Mouse (Mus musculus): ENCODE measurements around the gene Mex3b.

Mex3b gene

GRCm38 (mm10) chr7:82866486-82867270, 455 bp upstream of the Mex3b start:
- DNase-seq (ENCODE audit: low spot score in 2 of 2): peak; percentile 89 to 93

DNA sequence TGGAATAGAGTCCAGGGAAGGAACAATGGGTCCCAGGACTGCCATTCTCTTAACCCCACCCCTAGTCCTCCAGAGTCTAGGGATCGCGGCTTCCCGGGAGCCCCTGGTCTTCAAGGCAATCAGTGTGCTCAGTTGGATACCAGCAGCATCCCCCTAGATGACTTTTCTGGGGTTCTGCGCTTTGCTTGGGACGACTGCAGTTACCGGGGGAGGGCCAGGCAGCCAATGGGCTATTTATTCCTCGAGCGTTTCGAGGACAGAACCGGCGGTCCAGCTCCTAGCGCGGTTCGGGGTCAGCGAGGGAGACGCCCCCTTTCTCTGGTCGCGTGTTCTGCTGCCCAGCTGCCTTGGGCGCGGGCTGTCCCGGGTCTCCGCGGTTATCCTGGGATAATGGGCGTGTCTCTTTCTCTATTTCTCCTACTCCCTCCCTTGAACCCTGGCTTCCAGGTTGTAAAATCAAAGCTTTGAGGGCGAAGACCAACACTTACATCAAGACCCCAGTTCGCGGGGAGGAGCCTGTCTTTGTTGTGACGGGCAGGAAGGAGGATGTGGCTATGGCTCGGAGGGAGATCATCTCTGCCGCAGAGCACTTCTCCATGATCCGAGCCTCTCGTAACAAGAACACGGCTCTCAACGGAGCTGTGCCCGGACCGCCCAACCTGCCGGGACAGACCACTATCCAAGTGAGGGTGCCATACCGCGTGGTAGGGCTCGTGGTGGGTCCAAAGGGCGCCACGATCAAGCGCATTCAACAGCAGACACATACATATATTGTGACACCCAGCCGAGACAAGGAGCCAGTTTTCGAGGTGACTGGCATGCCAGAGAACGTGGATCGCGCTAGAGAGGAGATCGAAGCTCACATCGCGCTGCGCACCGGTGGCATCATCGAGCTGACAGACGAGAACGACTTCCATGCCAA, 1.4 kb downstream of the Mex3b start:
- peak; percentile 51 to 54 for DNase-seq (ENCODE audit: low spot score in 2 of 2)

DNA sequence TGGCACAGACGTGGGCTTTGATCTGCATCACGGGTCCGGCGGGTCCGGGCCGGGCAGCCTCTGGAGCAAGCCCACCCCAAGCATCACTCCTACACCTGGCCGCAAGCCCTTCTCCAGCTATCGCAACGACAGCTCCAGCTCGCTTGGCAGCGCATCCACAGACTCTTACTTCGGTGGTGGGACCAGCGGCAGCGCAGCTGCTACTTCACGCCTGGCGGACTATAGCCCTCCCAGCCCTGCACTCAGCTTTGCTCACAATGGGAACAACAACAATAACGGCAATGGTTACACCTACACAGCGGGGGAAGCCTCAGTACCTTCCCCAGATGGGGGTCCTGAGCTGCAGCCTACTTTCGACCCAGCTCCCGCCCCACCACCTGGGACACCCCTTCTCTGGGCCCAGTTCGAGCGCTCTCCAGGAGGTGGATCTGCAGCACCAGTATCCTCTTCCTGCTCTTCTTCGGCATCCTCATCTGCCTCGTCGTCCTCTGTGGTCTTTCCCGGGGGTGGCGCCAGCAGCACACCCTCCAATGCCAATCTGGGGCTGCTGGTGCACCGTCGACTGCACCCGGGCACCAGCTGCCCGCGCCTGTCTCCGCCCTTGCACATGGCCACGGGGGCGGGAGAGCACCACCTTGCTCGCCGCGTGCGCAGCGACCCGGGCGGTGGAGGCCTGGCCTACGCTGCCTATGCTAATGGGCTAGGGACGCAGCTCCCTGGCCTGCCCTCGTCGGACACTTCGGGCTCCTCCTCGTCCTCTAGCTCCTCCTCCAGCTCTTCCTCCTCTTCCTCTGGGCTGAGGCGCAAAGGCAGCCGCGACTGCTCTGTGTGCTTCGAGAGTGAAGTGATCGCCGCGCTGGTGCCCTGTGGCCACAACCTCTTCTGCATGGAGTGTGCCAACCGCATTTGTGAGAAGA, 2.4 kb downstream of the Mex3b start:
- DNase-seq (ENCODE audit: low spot score in 2 of 2): peak; percentile 25 to 41

GRCm38 (mm10) chr7:82870148-82870513, 3.0 kb downstream of the Mex3b start:
- DNase-seq (ENCODE audit: low spot score in 2 of 2): no peak

DNA sequence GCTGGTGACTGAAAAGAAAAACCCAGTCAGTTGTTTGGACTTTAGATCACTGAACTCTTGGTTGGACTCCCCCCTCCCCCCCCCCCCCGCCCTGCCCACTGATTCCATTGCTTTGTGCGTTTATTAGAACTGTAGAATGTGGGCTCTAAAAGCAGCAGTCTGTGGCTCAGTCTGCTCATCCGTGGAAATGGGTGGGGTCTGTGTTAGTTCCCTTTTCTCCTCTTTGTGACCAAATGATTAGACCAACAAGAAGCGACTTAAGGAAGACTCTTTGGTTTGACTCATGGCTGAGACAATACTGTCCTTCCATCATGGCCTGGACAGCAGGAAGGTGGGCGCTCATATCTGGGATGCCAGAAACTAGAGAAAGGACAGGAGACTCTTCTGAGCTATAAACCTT, 9.4 kb downstream of the Mex3b start:
- no peak for DNase-seq (ENCODE audit: low spot score in 2 of 2)

- no peak for DNase-seq (ENCODE audit: low spot score in 2 of 2)
These were observed 12.9 kb downstream of the Mex3b start for GRCm38 (mm10) chr7:82880016-82880415.

DNA sequence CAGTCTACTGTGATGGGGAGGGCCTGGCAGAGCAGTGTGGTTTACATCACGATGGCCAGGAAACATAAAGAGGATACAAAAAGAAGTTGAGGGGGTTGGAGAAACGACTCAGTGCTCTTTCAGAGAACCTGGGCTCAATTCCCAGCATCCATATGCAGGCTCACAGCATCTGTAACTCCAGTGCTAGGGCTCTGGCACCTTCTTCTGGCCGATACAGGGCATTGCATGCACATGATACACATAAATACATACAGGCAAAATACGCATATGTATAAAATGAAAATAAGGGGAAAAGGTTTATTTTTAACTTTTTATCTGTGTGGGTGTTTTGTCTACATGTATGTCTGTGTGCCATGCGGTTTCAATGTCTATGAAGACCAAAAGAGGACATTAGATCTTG, 13.6 kb downstream of the Mex3b start:
- no peak for DNase-seq (ENCODE audit: low spot score in 2 of 2)

GRCm38 (mm10) chr7:82890317-82890850, 23.3 kb downstream of the Mex3b start:
- no peak for DNase-seq (ENCODE audit: low spot score in 2 of 2)

DNA sequence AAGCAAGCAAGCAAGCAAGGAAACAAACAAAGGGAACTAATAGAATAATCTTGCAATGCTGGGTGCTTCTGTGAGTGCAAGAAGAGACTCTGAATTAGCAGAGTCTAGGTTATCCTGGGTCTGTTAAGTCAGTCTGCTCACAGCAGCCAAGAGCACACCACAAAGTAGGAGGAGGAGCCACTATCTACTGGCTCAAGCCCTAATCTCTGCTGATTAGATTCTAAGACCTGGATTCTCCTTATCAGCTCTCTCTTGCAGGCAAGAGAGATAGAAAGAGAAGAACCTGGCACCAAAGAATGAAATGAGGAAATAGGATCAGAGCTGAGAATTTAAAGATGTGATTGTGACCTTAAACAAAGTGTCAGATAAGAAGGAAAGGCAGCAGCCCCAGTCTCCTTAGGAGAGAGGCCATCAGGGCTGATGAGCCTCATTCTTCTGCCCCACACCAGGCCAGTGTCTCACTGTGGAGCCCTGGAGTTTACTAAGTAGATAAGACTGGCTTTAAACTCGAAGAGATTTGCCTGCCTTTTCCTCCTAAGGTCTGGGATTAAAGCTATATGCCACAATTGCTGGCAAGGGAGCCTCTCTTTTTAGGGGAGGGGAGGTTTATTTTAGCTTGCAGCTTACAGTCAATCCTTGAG, 23.9 kb downstream of the Mex3b start:
- DNase-seq (ENCODE audit: low spot score in 2 of 2): no peak

DNA sequence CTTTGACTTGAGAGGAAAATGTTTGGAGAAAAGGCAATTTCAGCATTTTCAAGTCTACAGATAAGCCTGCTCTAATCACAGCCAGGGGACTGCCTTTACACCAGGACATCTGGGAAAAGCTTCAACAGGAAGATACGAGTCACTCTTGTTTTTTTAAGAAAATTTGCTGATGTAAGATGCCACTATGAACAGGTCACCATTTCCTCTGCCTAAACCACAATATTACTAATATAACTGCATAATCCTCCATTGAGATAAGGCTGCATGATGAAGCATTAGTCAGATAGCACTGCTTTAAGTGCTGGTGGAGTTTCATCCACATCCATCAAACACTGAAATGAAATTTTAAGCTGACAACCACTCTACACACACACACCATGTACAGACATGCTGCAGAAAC, 27.2 kb downstream of the Mex3b start:
- no peak for DNase-seq (ENCODE audit: low spot score in 2 of 2)

DNA sequence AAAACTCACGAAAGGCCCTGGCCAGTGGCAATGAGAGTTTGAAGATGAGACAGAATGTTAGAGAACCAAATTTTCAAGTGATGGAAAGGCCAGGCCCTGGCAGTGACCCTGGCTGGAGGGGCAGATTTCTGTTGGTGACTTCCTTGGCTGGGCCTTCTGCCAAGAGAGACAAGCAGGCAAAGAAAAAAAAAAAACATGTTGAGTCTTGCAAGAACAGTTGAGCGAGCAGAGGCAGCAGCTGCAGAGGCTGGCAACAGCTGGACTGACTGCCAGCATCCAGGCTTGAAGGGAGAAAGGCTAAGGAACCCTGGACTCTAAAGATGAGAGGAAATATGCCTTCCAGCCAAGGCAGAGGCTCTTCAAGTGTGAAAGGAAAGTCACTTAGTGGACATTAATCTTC, 28.5 kb downstream of the Mex3b start:
- DNase-seq (ENCODE audit: low spot score in 2 of 2): no peak

GRCm38 (mm10) chr7:82896750-82897149, 29.6 kb downstream of the Mex3b start:
- no peak for DNase-seq (ENCODE audit: low spot score in 2 of 2)

DNA sequence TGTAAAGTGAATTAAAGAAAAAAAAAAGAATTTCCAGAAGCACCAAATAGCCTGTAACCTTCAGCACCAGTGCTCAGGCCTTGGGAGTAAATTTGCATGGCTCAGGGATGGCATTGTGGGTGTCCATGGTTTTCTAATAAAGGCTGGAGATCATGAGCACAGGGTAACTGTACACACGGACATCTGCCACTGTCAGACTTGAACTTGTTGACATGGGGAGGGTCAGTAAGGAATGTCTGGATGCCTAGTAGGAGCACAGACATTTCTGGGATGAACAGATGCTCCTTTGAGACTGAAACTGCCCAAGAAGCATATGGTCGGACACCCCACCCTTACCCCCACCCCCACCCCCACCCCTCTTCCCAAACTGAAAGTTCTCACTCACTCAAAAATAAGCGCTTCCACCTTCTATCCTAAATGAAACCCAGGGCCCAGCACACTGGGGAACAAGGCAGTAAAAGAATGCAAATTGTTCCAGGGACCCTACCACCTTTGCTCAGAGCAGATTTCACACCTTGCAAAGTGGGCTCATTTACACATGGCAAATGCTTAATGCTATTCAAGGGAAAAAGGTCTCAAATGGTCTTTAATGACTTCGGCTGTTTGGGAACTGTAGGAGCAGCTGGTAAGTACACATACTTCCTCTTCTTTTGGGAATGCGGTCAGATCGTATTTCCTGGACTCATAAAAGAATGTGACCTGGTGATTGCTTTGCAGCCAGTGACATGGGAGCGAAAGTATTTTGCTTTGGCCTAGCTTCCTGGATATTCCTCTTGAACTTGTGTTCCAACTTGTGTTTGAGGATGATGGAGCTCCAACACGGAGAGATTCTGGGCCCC, 32.5 kb downstream of the Mex3b start:
- DNase-seq (ENCODE audit: low spot score in 2 of 2): no peak

DNA sequence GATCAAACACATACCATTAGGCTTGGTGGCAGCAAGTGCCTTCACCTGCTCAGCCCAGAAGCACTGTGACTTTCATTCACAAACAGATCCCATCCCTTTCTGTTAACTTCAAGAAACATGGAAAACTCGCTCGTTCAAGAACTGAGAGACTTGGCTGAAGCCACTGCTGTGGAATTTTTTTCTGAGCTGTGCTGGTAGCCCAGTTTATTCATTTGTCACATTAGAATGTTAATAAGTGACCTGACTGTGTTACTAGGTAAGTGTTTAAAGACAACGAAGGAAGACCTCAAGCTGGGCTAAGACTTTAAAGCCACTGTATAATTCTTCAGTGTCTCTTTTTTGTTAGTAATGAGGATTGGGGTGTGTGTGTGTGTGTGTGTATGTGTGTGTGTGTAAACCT, 35.9 kb downstream of the Mex3b start:
- no peak for DNase-seq (ENCODE audit: low spot score in 2 of 2)

- DNase-seq (ENCODE audit: low spot score in 2 of 2): no peak
These were observed 38.4 kb downstream of the Mex3b start for GRCm38 (mm10) chr7:82905527-82905926.

DNA sequence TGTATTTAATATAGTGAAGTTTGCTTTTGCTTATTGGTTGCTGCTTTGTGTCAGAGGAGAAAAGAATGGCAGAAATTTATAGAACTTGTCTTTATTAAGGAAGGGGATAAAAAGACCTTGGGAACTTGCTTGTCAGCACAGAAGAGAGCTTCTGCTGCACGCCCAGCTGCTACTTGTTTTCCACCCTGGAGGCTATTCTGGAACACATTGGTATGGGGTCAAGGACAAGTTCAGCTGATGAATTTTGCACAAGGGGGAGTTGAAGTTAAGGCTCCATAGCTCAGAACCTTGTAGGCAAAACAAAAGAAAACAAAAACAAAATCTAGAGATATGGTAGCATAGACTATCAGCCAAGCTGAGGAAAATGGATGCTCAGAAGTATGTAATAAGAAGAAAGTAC, 39.9 kb downstream of the Mex3b start:
- DNase-seq (ENCODE audit: low spot score in 2 of 2): no peak

- DNase-seq (ENCODE audit: low spot score in 2 of 2): no peak
These were observed 43.6 kb downstream of the Mex3b start for GRCm38 (mm10) chr7:82910536-82911384.

DNA sequence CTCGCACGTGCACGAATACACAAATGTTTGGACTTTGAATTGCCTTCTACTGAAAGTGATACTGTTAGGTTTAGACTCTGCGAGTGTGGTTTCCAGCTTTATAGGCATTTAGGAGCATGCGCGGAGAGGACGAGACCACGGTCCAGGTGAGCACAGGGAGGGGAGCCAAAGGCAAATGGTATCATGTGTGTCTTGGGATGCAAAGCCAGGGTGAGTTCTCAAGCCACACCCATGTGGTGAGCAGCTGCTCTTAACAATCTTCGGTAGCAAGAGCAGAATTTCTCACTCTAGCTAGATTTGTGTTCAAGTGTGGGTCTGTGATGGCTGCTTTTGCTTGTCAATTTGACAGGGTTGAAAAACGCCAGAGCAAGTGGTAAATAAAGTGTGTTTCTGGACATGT, 44.4 kb downstream of the Mex3b start:
- DNase-seq (ENCODE audit: low spot score in 2 of 2): no peak

DNA sequence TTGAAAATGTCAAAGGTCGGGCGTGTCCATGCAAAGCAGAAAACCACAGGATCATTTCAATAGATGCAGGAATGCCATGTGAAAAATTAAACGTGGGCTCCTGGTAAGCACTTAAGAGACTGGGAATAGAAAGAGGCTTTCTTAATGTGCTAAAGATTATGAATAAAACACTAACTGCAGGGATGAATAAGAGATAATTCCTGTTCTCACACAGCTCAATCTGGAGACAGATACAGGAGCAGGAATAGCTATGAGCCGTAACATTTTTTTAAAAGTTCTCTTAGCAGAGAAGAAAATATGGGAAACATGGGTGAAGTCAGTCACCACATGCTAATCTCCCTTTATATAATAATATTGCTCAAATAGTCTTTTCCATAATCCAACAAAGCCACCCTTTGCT, 47.2 kb downstream of the Mex3b start:
- no peak for DNase-seq (ENCODE audit: low spot score in 2 of 2)
